Mouse (Mus musculus): ENCODE data around the gene Wdr60. TPM values are rescaled to one million over a fixed set of nuclear protein-coding genes. Genes with fewer than 3 reads are reported as not detected.

Wdr60 gene
- polyA plus RNA-seq, 1 experiment = 7.7 TPM

DNA sequence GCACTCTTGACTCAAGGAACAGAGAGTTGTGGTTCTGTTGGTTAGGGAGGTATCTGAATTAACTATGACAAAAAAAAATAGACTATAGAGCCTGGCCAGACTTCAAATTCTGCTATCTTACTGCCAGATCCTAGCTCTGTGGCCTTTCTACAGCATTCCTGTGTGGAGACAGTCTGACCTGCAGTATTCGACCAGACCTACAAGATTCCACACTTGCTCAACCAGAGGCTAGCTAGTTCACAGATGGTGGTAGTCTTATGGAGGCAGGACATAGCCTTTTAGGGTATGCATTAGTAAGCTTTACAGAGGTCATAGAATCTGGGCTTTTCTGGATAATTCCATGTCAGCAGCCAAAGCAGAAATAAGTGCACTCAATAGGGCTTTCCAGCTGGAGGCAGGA, 7.7 kb upstream of the Wdr60 start:
- no peak overlapping the region for H3K4me3 ChIP-seq (ENCODE audit: insufficient read depth, low read length)
- H3K4me1 ChIP-seq (ENCODE audit: control insufficient read depth, insufficient read depth, low read length) = peaks cover 10% of the 10 kb centered on the region
- TF ChIP-seq CTCF (IDR thresholded peaks at IDR 0.05; ENCODE audit: low read depth, low read length) (no peak), POLR2A (IDR thresholded peaks at IDR 0.05; ENCODE audit: borderline replicate concordance, low read depth, low read length) (no peak)
- H3K27ac ChIP-seq (ENCODE audit: insufficient read depth, low read depth, low read length) = no peak overlapping the region

DNA sequence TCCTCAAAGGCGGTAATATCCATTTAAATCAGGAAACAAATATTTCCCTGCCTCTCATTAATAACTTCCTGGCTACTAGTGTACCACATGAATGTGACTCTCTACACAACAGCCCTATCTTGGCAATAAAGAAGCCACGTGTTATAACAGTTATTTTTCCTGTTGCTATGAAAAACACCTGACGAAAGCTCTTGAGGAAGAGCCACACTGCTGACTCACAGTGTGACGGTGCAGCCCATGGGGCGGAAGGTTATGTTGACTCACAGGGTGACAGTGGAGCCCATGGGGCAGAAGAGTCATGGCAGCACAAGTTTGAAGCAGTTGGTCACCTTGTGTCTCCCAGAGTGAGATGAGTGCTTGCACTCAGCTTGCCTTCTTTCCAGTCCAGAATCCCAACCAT, 6.6 kb upstream of the Wdr60 start:
- TF ChIP-seq CTCF (IDR thresholded peaks at IDR 0.05; ENCODE audit: low read depth, low read length) (no peak), POLR2A (IDR thresholded peaks at IDR 0.05; ENCODE audit: borderline replicate concordance, low read depth, low read length) (no peak)
- no peak overlapping the region for H3K27ac ChIP-seq (ENCODE audit: insufficient read depth, low read depth, low read length)
- peaks cover 10% of the 10 kb centered on the region for H3K4me1 ChIP-seq (ENCODE audit: control insufficient read depth, insufficient read depth, low read length)
- H3K4me3 ChIP-seq (ENCODE audit: insufficient read depth, low read length) = no peak overlapping the region

DNA sequence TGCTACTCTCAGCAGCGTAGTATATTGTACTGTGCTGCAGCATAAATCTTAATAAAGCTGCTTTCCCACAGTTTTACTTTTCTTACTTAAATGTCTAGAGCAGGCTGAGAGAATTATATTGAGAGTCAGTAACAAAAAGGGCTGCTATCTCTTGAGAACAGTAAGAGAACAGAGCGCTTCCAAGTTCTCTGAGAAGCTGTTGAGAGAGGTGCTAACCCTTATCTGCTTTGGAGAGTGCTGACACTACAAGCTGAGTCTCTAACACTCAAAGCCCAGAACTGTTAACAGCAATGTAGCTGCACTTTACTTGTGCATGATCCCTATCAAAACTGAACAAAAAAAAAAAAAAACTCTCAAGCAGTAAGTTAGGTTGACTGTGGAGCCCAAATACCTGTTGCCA, 2.5 kb upstream of the Wdr60 start:
- H3K4me1 ChIP-seq (ENCODE audit: control insufficient read depth, insufficient read depth, low read length) = peaks cover 10% of the 10 kb centered on the region
- no peak for TF ChIP-seq POLR2A (IDR thresholded peaks at IDR 0.05; ENCODE audit: borderline replicate concordance, low read depth, low read length)
- no peak for TF ChIP-seq CTCF (IDR thresholded peaks at IDR 0.05; ENCODE audit: low read depth, low read length)
- no peak overlapping the region for H3K27ac ChIP-seq (ENCODE audit: insufficient read depth, low read depth, low read length)
- no peak overlapping the region for H3K4me3 ChIP-seq (ENCODE audit: insufficient read depth, low read length)

DNA sequence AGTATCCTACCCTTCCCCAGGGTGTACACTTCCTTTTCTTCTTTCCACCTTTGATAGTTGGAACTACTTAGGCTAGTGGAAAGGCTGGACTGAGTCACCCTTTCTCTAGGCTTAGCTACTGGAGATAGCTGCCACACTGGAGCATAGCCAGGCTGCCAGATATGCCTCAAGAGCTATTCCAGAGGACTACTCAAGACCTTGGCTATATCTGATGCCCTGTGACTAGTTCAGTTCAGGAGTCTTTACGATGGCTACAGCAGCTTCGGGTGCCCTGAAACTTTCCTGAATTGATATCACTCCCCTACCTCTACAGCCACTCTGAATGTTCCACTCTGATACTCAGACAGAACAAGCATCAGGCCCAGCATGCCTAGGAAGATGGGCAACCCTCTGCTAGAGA, 1.9 kb upstream of the Wdr60 start:
- Histone ChIP-seq H3K4me1 (ENCODE audit: control insufficient read depth, insufficient read depth, low read length) (peaks cover 10% of the 10 kb centered on the region), H3K27ac (ENCODE audit: insufficient read depth, low read depth, low read length) (no peak overlapping the region), H3K4me3 (ENCODE audit: insufficient read depth, low read length) (no peak overlapping the region)
- TF ChIP-seq CTCF (IDR thresholded peaks at IDR 0.05; ENCODE audit: low read depth, low read length) (no peak), POLR2A (IDR thresholded peaks at IDR 0.05; ENCODE audit: borderline replicate concordance, low read depth, low read length) (no peak)

DNA sequence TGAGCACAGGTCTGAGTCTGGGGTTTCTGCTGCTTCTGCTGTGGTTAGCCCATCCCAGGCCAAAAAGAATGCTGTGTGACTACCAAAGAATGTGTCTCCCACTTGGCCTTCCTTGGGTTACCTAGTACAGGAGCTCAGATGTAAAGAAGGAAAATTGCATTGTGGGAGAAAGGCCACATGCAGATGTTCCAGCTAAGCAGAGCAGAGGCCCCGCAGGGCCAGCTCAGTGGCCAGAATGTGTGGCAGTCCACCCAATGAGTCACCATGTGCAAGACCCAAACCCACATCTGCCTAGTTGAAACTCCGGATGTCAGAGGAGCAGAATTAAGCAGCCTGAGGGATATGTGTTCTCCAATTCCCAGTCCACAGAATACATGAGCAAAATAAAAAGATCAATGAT, 4.5 kb downstream of the Wdr60 start:
- no peak for TF ChIP-seq POLR2A (IDR thresholded peaks at IDR 0.05; ENCODE audit: borderline replicate concordance, low read depth, low read length)
- TF ChIP-seq CTCF (IDR thresholded peaks at IDR 0.05; ENCODE audit: low read depth, low read length) = no peak
- H3K4me1 ChIP-seq (ENCODE audit: control insufficient read depth, insufficient read depth, low read length) = peaks cover 17% of the 10 kb centered on the region
- H3K27ac ChIP-seq (ENCODE audit: insufficient read depth, low read depth, low read length) = no peak overlapping the region
- H3K4me3 ChIP-seq (ENCODE audit: insufficient read depth, low read length) = no peak overlapping the region

DNA sequence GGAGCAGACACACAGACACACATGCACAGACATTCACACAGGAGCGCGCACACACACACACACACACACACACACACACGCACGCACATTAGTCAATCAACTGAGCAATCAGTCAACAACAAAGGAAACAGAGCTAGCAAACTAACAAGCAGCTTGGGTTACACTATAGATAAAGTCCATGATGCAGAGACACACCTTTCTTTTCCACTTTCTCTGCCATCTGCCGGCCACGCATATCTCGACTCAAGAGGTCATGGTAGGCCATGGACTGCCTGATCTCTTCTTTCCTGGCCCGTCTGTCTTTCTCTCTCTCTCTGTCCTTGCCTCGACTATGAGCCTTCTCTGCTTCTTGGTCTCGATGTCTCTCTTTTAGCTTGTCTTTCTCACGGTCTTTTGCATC, 7.2 kb downstream of the Wdr60 start:
- Histone ChIP-seq H3K4me3 (ENCODE audit: insufficient read depth, low read length) (no peak overlapping the region), H3K4me1 (ENCODE audit: control insufficient read depth, insufficient read depth, low read length) (peaks cover 13% of the 10 kb centered on the region), H3K27ac (ENCODE audit: insufficient read depth, low read depth, low read length) (no peak overlapping the region)
- TF ChIP-seq POLR2A (IDR thresholded peaks at IDR 0.05; ENCODE audit: borderline replicate concordance, low read depth, low read length) (no peak), CTCF (IDR thresholded peaks at IDR 0.05; ENCODE audit: low read depth, low read length) (no peak)

DNA sequence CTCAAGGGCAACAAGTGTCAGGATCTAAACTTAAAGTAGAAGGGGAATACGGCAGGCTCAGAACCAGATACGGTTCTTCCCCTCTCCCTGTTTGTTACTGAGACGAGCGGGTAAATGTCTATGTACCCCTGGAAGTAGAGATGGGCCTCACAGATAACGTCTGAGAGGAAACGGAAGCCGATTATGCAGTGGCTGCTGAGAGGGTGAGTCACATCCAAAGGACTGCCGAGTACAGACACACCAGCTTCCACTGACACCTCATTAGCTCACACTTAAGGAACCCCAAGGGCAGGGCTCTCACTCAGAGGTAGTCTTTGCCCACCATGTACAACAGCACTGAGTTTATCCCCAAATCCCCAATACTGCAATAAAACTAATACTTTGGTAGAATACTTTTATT, 8.2 kb downstream of the Wdr60 start:
- H3K4me3 ChIP-seq (ENCODE audit: insufficient read depth, low read length) = no peak overlapping the region
- no peak overlapping the region for H3K27ac ChIP-seq (ENCODE audit: insufficient read depth, low read depth, low read length)
- peaks cover 13% of the 10 kb centered on the region for H3K4me1 ChIP-seq (ENCODE audit: control insufficient read depth, insufficient read depth, low read length)
- TF ChIP-seq CTCF (IDR thresholded peaks at IDR 0.05; ENCODE audit: low read depth, low read length) (no peak), POLR2A (IDR thresholded peaks at IDR 0.05; ENCODE audit: borderline replicate concordance, low read depth, low read length) (no peak)

DNA sequence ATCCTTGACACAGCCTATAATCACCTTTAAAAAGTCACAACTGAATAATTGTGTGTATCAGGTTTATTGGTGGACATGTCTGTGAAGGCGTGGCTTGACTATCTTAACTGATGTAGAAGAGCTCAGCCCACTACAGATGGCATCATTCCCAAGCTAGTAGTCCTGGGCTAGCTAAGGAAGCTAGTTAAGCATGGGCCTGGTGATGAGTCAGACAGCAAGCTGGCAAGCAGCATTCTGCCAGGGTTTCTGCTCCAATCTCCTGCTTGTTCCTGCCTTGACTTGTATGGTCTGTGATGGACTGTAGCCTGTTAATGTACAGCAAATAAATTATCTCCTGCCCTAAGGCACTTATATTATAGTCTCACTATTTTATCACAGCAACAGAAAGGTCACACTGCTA, 18.2 kb downstream of the Wdr60 start:
- TF ChIP-seq POLR2A (IDR thresholded peaks at IDR 0.05; ENCODE audit: borderline replicate concordance, low read depth, low read length) (no peak), CTCF (IDR thresholded peaks at IDR 0.05; ENCODE audit: low read depth, low read length) (no peak)
- no peak overlapping the region for H3K4me3 ChIP-seq (ENCODE audit: insufficient read depth, low read length)

DNA sequence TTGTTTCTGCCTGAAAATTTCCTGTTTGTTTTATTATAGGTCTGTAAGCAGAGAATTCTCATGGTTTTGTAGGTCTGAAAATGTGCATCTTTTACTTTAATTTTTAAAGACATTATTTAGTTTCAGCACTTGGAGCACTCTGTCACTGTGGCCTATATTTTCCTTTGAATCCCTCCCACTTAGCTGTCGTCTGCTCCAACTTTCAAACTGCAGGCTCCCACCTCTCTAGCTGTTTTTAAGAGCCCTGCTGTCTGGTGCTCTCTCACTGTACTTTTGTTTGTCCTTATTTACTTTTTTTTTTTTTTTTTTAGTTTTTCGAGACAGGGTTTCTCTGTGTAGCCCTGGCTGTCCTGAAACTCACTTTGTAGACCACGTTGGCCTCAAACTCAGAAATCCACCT, 24.0 kb downstream of the Wdr60 start:
- Histone ChIP-seq H3K4me3 (ENCODE audit: insufficient read depth, low read length) (no peak overlapping the region), H3K4me1 (ENCODE audit: control insufficient read depth, insufficient read depth, low read length) (no peaks in the 10 kb centered on the region), H3K27ac (ENCODE audit: insufficient read depth, low read depth, low read length) (no peak overlapping the region)
- TF ChIP-seq CTCF (IDR thresholded peaks at IDR 0.05; ENCODE audit: low read depth, low read length) (no peak), POLR2A (IDR thresholded peaks at IDR 0.05; ENCODE audit: borderline replicate concordance, low read depth, low read length) (no peak)

More for the DNA sequence above, 18.2 kb downstream of the Wdr60 start:
- no peak overlapping the region for H3K27ac ChIP-seq (ENCODE audit: insufficient read depth, low read depth, low read length)
- 0 out of 2 replicates have a peak, but pooled peaks cover 2% of the 10 kb centered on the region for H3K4me1 ChIP-seq (ENCODE audit: control insufficient read depth, insufficient read depth, low read length)

DNA sequence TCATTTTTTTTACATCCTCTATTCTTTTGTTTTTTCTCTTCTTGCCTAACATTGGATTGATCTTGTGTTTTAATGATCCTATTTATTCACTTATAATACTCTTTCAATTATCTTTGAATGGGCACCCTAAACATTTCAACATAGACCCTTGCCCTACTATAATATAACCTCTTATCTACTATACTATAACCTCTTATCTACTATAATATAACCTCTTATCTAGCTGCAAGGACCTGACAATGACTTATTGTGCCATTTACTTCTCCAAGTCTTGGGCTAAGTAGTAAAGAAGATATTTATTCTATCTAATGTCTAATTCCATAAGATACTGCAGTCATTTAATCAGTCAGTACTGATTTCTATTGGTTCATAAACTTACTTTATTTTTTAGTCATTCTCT, 24.5 kb downstream of the Wdr60 start:
- H3K4me1 ChIP-seq (ENCODE audit: control insufficient read depth, insufficient read depth, low read length) = no peaks in the 10 kb centered on the region
- no peak overlapping the region for H3K27ac ChIP-seq (ENCODE audit: insufficient read depth, low read depth, low read length)
- H3K4me3 ChIP-seq (ENCODE audit: insufficient read depth, low read length) = no peak overlapping the region
- TF ChIP-seq POLR2A (IDR thresholded peaks at IDR 0.05; ENCODE audit: borderline replicate concordance, low read depth, low read length) (no peak), CTCF (IDR thresholded peaks at IDR 0.05; ENCODE audit: low read depth, low read length) (no peak)

DNA sequence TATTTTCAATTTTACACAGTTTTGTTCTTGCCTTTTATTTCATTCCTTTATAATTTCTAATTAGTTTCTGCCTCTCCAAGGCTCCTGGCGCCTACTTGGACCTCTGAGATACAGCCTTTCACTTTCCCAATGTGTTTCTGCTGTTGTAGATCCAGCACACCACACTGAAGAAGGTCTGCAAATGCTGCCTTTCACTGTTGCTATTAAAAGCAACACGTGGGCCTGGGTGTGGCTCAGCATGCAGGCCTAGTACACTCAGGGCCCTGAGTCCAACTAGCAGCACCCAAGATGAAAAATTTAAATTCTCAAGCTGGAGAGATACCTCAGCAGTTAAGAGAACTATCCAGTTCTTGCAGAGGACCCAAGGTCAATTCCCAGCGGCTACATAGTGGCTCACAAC, 26.2 kb downstream of the Wdr60 start:
- TF ChIP-seq CTCF (IDR thresholded peaks at IDR 0.05; ENCODE audit: low read depth, low read length) (no peak), POLR2A (IDR thresholded peaks at IDR 0.05; ENCODE audit: borderline replicate concordance, low read depth, low read length) (no peak)
- Histone ChIP-seq H3K4me1 (ENCODE audit: control insufficient read depth, insufficient read depth, low read length) (no peaks in the 10 kb centered on the region), H3K4me3 (ENCODE audit: insufficient read depth, low read length) (no peak overlapping the region), H3K27ac (ENCODE audit: insufficient read depth, low read depth, low read length) (no peak overlapping the region)

Data from bone marrow macrophage, adult 2 months (primary cell).